Mouse (Mus musculus): ENCODE results near the gene Cx3cr1.

The Cx3cr1 gene

GRCm38 (mm10) chr9:119888843-119889246, 180.8 kb downstream of the Cx3cr1 start:
- no peak for DNase-seq (ENCODE audit: low spot score in 2 of 2)

GRCm38 (mm10) chr9:119887144-119887901, 182.4 kb downstream of the Cx3cr1 start:
- DNase-seq (ENCODE audit: low spot score in 2 of 2), result no peak

- DNase-seq (ENCODE audit: low spot score in 2 of 2), result no peak
These were observed 215.5 kb downstream of the Cx3cr1 start for GRCm38 (mm10) chr9:119854170-119854569.

- DNase-seq (ENCODE audit: low spot score in 2 of 2), result no peak
These were observed 216.4 kb downstream of the Cx3cr1 start for GRCm38 (mm10) chr9:119853071-119853846.

GRCm38 (mm10) chr9:119852347-119853030, 217.2 kb downstream of the Cx3cr1 start:
- DNase-seq (ENCODE audit: low spot score in 2 of 2), result no peak
